Mouse (Mus musculus) erythroblast, embryonic 14.5 days (primary cell): ENCODE data around the gene Tle3. TPM values are rescaled to one million over a fixed set of nuclear protein-coding genes. Genes with fewer than 3 reads are reported as not detected.

Experiments used
- H3K27me3 ChIP-seq: 2 replicates; pipeline ENCODE4 v1.6.1; 2012; ENCODE audit warnings: inconsistent platforms; ENCODE audit not compliant: control insufficient read depth
- H3K36me3 ChIP-seq: 2 replicates; pipeline ENCODE4 v1.6.1; 2012; ENCODE audit warnings: mild to moderate bottlenecking, inconsistent platforms; ENCODE audit not compliant: control insufficient read depth
- H3K4me1 ChIP-seq: 2 replicates; pipeline ENCODE4 v1.6.1; 2012; ENCODE audit warnings: inconsistent platforms; ENCODE audit not compliant: control insufficient read depth
- H3K4me3 ChIP-seq: replicated peaks from 2 replicates; pipeline ENCODE3; 2012; ENCODE audit warnings: moderate library complexity, mild to moderate bottlenecking, inconsistent platforms
- H3K9me3 ChIP-seq: 2 replicates; pipeline ENCODE4 v1.6.1; 2012; ENCODE audit warnings: low read length, inconsistent platforms, mixed read lengths; ENCODE audit not compliant: control insufficient read depth
- GATA1 ChIP-seq: IDR thresholded peaks from 2 replicates; pipeline ENCODE4 v1.6.1; 2012; ENCODE audit warnings: low read length, inconsistent platforms, mixed read lengths
- TAL1 ChIP-seq: IDR thresholded peaks from 3 replicates; pipeline ENCODE4 v1.6.1; 2012; ENCODE audit warnings: low read length, inconsistent platforms, mixed read lengths
- polyA plus RNA-seq: library from polyadenylated mRNA; stranded (reverse); fragments of >175 nt; gene quantifications from 2 replicates; pipeline ENCODE4 v1.2.3, GENCODE M21; 2012

Tle3 gene
- polyA plus RNA-seq, 1 experiment, result 1.5 TPM

GRCm38 (mm10) chr9:61379016-61379634, 7.0 kb downstream of the Tle3 start:
- H3K36me3 ChIP-seq, result peaks cover 13% of the 10 kb centered on the region
- H3K27me3 ChIP-seq, result peaks cover 16% of the 10 kb centered on the region
- TF ChIP-seq TAL1, result no peak
- no peak for TF ChIP-seq GATA1
- no peaks in the 10 kb centered on the region for H3K9me3 ChIP-seq
- H3K4me1 ChIP-seq, result peaks cover 46% of the 10 kb centered on the region
- H3K4me3 ChIP-seq, result no peak overlapping the region

- TF ChIP-seq TAL1, result no peak
- no peak for TF ChIP-seq GATA1
- H3K27me3 ChIP-seq, result peaks cover 5% of the 10 kb centered on the region; the same call in 1 of the 2 replicates
- H3K9me3 ChIP-seq, result no peaks in the 10 kb centered on the region
- H3K4me3 ChIP-seq, result no peak overlapping the region
- peaks cover 36% of the 10 kb centered on the region for H3K4me1 ChIP-seq
- H3K36me3 ChIP-seq, result peaks cover 13% of the 10 kb centered on the region
Observed at GRCm38 (mm10) chr9:61380258-61381062, 8.3 kb downstream of the Tle3 start.

DNA sequence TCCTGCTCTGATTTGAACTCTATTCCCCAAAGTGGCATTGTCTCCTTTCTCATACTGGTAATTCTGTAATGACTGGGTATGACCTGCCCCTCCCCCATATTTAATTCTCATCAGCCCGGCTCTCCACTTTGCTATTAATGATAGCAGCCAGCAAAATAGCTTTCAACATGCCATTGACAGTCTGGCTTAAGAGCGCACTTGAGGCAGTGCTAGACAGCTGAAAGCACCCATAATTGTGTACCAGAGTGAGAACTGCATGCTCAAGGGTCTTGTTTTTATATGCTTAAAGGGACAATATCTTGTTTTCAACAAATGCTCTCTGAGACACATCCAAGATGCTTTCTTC, 8.9 kb downstream of the Tle3 start:
- peaks cover 5% of the 10 kb centered on the region; the same call in 1 of the 2 replicates for H3K27me3 ChIP-seq
- peaks cover 30% of the 10 kb centered on the region for H3K4me1 ChIP-seq
- no peak for TF ChIP-seq GATA1
- TF ChIP-seq TAL1, result no peak
- H3K4me3 ChIP-seq, result no peak overlapping the region
- no peaks in the 10 kb centered on the region for H3K9me3 ChIP-seq
- peaks cover 12% of the 10 kb centered on the region for H3K36me3 ChIP-seq

GRCm38 (mm10) chr9:61381445-61381844, 9.3 kb downstream of the Tle3 start:
- Histone ChIP-seq H3K4me1 (peaks cover 26% of the 10 kb centered on the region), H3K9me3 (no peaks in the 10 kb centered on the region), H3K36me3 (peaks cover 9% of the 10 kb centered on the region), H3K4me3 (no peak overlapping the region), H3K27me3 (peaks cover 5% of the 10 kb centered on the region; the same call in 1 of the 2 replicates)
- TF ChIP-seq GATA1 (no peak), TAL1 (no peak)

DNA sequence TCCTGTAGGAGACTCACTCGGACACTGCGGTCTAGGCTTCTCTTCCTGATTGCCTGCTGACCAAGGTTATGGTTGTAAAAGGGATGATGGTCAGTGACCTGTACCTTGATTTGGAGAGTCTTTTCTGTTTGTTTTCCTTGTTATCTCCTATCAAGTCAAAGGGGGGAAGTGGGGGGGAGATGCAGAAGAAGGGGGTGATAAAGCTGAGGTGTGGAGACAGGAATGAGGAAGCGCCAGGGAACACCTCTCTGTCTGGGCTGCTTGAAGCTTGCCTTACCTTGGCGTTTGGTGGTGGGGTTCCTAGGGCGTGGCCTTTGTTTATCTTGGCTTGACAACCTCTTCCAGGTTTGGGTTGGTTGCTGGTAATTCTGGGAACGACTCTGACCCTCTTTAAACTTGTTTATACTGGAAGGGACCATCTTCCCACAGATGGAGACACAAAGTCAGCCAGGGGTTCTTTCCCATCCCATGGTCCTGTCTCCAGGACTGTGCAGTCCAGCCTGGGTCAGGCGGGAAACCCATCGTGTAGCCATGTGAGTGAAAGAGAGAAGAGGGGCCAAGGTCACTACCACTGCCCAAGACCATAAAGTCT, 10.5 kb downstream of the Tle3 start:
- H3K27me3 ChIP-seq, result peaks cover 5% of the 10 kb centered on the region; the same call in 1 of the 2 replicates
- peaks cover 9% of the 10 kb centered on the region for H3K36me3 ChIP-seq
- peaks cover 20% of the 10 kb centered on the region for H3K4me1 ChIP-seq

GRCm38 (mm10) chr9:61384101-61384500, 11.9 kb downstream of the Tle3 start:
- Histone ChIP-seq H3K27me3 (peaks cover 5% of the 10 kb centered on the region; the same call in 1 of the 2 replicates), H3K36me3 (peaks cover 3% of the 10 kb centered on the region), H3K9me3 (no peaks in the 10 kb centered on the region), H3K4me3 (no peak overlapping the region), H3K4me1 (peaks cover 16% of the 10 kb centered on the region)
- TF ChIP-seq GATA1, result no peak
- TF ChIP-seq TAL1, result no peak

More for the DNA sequence above, 10.5 kb downstream of the Tle3 start:
- TF ChIP-seq TAL1 (no peak), GATA1 (no peak)
- Histone ChIP-seq H3K4me3 (no peak overlapping the region), H3K9me3 (no peaks in the 10 kb centered on the region)

DNA sequence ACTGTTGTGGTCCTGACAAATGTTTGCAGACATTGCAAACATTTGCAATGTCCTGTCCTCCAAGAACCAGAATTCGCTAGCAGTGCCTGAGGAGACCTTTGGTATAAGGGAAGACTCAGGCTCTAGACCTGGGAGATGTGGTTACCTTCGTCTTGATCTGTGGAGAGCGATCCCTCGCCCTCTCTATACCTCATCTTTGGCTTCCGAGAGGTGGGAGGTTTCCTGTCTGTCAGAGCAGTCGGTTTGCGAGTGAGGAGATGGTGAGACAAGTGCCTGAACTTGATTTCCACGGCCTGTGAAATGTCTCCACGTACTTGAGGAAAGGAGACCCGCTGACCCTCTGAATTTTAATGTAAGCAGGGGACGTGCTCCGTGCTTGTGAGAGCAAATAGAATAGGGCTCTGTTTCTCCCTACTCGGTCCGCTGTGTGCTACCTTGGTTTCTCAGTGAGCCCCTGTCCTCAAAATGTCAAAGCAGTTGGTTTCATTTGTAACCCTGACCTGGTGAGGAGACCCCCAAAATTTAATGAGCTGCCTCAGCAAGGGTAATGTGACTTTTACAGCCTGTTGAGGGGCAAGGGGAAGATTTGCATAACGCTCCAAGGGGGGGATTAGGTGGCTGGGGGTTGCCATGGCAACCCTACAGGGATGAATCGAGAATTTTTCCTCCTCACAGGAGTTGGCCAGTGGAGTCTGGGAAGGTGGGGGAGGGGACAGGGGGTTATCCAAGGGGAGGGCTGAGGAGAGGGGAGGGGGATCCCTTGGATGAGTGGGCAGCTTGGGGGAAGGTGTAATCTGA, 12.7 kb downstream of the Tle3 start:
- H3K27me3 ChIP-seq, result peaks cover 5% of the 10 kb centered on the region; the same call in 1 of the 2 replicates
- peaks cover 16% of the 10 kb centered on the region for H3K4me1 ChIP-seq
- no peak overlapping the region for H3K4me3 ChIP-seq
- H3K36me3 ChIP-seq, result peaks cover 3% of the 10 kb centered on the region
- no peaks in the 10 kb centered on the region for H3K9me3 ChIP-seq
- TF ChIP-seq TAL1, result no peak
- no peak for TF ChIP-seq GATA1

- Histone ChIP-seq H3K9me3 (no peaks in the 10 kb centered on the region), H3K27me3 (0 out of 2 replicates have a peak, but pooled peaks cover 2% of the 10 kb centered on the region), H3K4me1 (peaks cover 14% of the 10 kb centered on the region), H3K4me3 (no peak overlapping the region), H3K36me3 (peaks cover 5% of the 10 kb centered on the region)
- TF ChIP-seq GATA1 (no peak), TAL1 (no peak)
Observed at GRCm38 (mm10) chr9:61385753-61386152, 13.6 kb downstream of the Tle3 start.
